Mouse (Mus musculus) spleen, adult 12 weeks (tissue): ENCODE measurements around the gene Tenm2.

ENCODE experiments used
- DNase-seq: peaks from one replicate; pipeline ENCODE4 v3.0.0; 2022; ENCODE audit warnings: low spot score

The Tenm2 gene

GRCm38 (mm10) chr11:36269945-36270344, 965.8 kb downstream of the Tenm2 start:
- no peak for DNase-seq

- DNase-seq = no peak
Measured at GRCm38 (mm10) chr11:36264776-36265466, 970.8 kb downstream of the Tenm2 start.

GRCm38 (mm10) chr11:36263840-36264239, 971.9 kb downstream of the Tenm2 start:
- no peak for DNase-seq

GRCm38 (mm10) chr11:36257187-36257586, 978.6 kb downstream of the Tenm2 start:
- DNase-seq = no peak

- no peak for DNase-seq
Measured at GRCm38 (mm10) chr11:36256747-36257146, 979.0 kb downstream of the Tenm2 start.

- no peak for DNase-seq
Measured at GRCm38 (mm10) chr11:36254019-36254418, 981.7 kb downstream of the Tenm2 start.

GRCm38 (mm10) chr11:36250111-36250510, 985.7 kb downstream of the Tenm2 start:
- DNase-seq = no peak

- DNase-seq = no peak
Measured at GRCm38 (mm10) chr11:36246152-36246551, 989.6 kb downstream of the Tenm2 start.

- no peak for DNase-seq
Measured at GRCm38 (mm10) chr11:36244491-36244882, 991.3 kb downstream of the Tenm2 start.

- no peak for DNase-seq
Measured at GRCm38 (mm10) chr11:36243747-36244490, 991.8 kb downstream of the Tenm2 start.

GRCm38 (mm10) chr11:36238890-36239289, 996.9 kb downstream of the Tenm2 start:
- no peak for DNase-seq

- no peak for DNase-seq
Measured at GRCm38 (mm10) chr11:36228654-36229053, 1007.1 kb downstream of the Tenm2 start.

GRCm38 (mm10) chr11:36228196-36228595, 1007.6 kb downstream of the Tenm2 start:
- DNase-seq = no peak

- no peak for DNase-seq
Measured at GRCm38 (mm10) chr11:36226061-36226460, 1009.7 kb downstream of the Tenm2 start.

- no peak for DNase-seq
Measured at GRCm38 (mm10) chr11:36223716-36224439, 1011.9 kb downstream of the Tenm2 start.

- no peak for DNase-seq
Measured at GRCm38 (mm10) chr11:36222071-36222470, 1013.7 kb downstream of the Tenm2 start.

- DNase-seq = no peak
Measured at GRCm38 (mm10) chr11:36221271-36221975, 1014.3 kb downstream of the Tenm2 start.

GRCm38 (mm10) chr11:36220651-36221050, 1015.1 kb downstream of the Tenm2 start:
- no peak for DNase-seq

GRCm38 (mm10) chr11:36219586-36219985, 1016.2 kb downstream of the Tenm2 start:
- no peak for DNase-seq

- DNase-seq = no peak
Measured at GRCm38 (mm10) chr11:36214589-36214988, 1021.2 kb downstream of the Tenm2 start.

GRCm38 (mm10) chr11:36204381-36204780, 1031.4 kb downstream of the Tenm2 start:
- no peak for DNase-seq

- no peak for DNase-seq
Measured at GRCm38 (mm10) chr11:36203896-36204295, 1031.9 kb downstream of the Tenm2 start.
